Mouse (Mus musculus) lung, adult 2 months (tissue): Measurements from ENCODE around the gene Atp8a1.

ENCODE experiments used
- CTCF ChIP-seq: fragments of 200-500 bp; IDR thresholded peaks from 2 replicates; pipeline ENCODE4 v1.5.1; 2011; ENCODE audit warnings: mild to moderate bottlenecking, low read length, control low read depth; ENCODE audit not compliant: insufficient read depth
- POLR2A ChIP-seq: fragments of 200-500 bp; IDR thresholded peaks from 2 replicates; pipeline ENCODE4 v1.6.1; 2011; ENCODE audit warnings: low read depth, mild to moderate bottlenecking, control low read depth, low read length, borderline replicate concordance; ENCODE audit errors: extremely low read depth

DNA sequence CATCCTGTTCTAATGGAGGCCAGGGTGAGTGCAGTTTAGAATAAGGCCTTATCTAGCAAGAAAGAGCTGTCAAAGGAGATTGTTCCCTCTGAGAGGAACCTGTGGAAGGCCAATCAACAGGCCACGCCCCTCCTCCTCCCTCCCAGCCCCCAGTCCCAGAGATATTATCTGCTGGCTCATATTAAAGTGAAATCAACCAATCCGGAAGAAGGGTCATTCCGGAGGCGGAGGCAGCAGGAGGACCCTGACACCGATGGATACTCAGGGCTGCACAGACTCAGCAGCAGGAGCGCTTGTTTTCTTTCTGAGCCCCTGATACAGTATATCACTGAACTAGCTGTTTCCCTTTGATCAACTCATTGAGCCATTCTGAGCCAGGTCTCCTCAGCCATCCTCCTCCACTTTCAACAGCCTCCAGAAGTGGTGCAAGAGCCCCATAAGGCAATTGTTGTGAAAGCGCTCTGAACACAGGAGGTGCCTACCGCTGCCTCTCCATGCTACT, 2.0 kb downstream of the Atp8a1 start:
- TF ChIP-seq CTCF, result no peak
- TF ChIP-seq POLR2A, result peak; percentile 45; the same call in 1 of the 2 replicates
